Mouse (Mus musculus) ES-E14 (cell line): ENCODE measurements around the gene Upk3a. TPM values are rescaled to one million over a fixed set of nuclear protein-coding genes. Genes with fewer than 3 reads are reported as not detected.
A peak's percentile ranks its signal among the peaks of the same experiment; 100 is the strongest.
"Not testable (repeated sequence)": the region's sequence is repeated elsewhere in the genome, so short reads cannot be mapped to it uniquely, and the experiment has no call there.

ENCODE experiments used
- DNase-seq: peaks from one replicate; pipeline ENCODE4 v3.0.0-alpha.2; 2013; ENCODE audit warnings: low read depth, low spot score
- H3K27ac ChIP-seq: 2 replicates; pipeline ENCODE4 v1.5.1; 2012; ENCODE audit warnings: low read depth, mild to moderate bottlenecking, low read length, moderate library complexity, mixed read lengths; ENCODE audit not compliant: poor library complexity, insufficient read depth, severe bottlenecking
- H3K36me3 ChIP-seq: 2 replicates; pipeline ENCODE4 v1.6.1; 2012; ENCODE audit warnings: mild to moderate bottlenecking, low read length, moderate library complexity, mixed read lengths; ENCODE audit not compliant: control insufficient read depth, poor library complexity, insufficient read depth, severe bottlenecking
- H3K4me1 ChIP-seq, 2 experiments: fragments of 150-350 bp in 1 of 2; sonication (generic) in 1 of 2; 2 replicates each; pipeline ENCODE4 v1.6.1; 2012; ENCODE audit warnings: low read length in 2 of 2, mild to moderate bottlenecking in 1 of 2, mixed read lengths in 1 of 2; ENCODE audit not compliant: control insufficient read depth in 2 of 2, insufficient read depth in 2 of 2, poor library complexity in 1 of 2
- H3K4me3 ChIP-seq, 2 experiments: fragments of 150-350 bp in 1 of 2; sonication (generic) in 1 of 2; 2 replicates each; pipeline ENCODE4 v1.5.1; 2012; ENCODE audit warnings: low read length in 2 of 2, low read depth in 1 of 2, mild to moderate bottlenecking in 1 of 2, mixed read lengths in 1 of 2; ENCODE audit not compliant: insufficient read depth in 1 of 2, poor library complexity in 1 of 2, severe bottlenecking in 1 of 2
- H3K9ac ChIP-seq: 2 replicates; pipeline ENCODE4 v1.6.1; 2012; ENCODE audit warnings: low read depth, mild to moderate bottlenecking, low read length, mixed read lengths; ENCODE audit not compliant: poor library complexity, insufficient read depth, severe bottlenecking
- H3K9me3 ChIP-seq: fragments of 150-350 bp; sonication (generic); 2 replicates; pipeline ENCODE4 v1.6.1; 2012; ENCODE audit warnings: low read depth, mild to moderate bottlenecking, low read length; ENCODE audit not compliant: control insufficient read depth, insufficient read depth
- CHD2 ChIP-seq: IDR thresholded peaks from 2 replicates; pipeline ENCODE4 v1.6.1; 2014; ENCODE audit warnings: mild to moderate bottlenecking, low read depth, low read length, inconsistent platforms
- HCFC1 ChIP-seq: IDR thresholded peaks from 2 replicates; pipeline ENCODE4 v1.6.1; 2012; ENCODE audit warnings: low read length, inconsistent platforms, borderline replicate concordance; ENCODE audit not compliant: insufficient read depth
- MAFK ChIP-seq: IDR thresholded peaks from 2 replicates; pipeline ENCODE4 v1.6.1; 2014; ENCODE audit warnings: mild to moderate bottlenecking, low read depth, low read length, inconsistent platforms; ENCODE audit not compliant: insufficient read depth
- ZC3H11A ChIP-seq: IDR thresholded peaks from 2 replicates; pipeline ENCODE4 v1.6.1; 2012; ENCODE audit warnings: low read depth, mild to moderate bottlenecking, inconsistent platforms, low read length, borderline replicate concordance
- ZNF384 ChIP-seq: IDR thresholded peaks from 2 replicates; pipeline ENCODE4 v1.6.1; 2012; ENCODE audit warnings: low read depth, low read length, inconsistent platforms
- in situ Hi-C, 2 experiments: fragments of 600-800 bp; cut with MboI; formaldehyde crosslinking; loops; one replicate each; pipeline ENCODE4 v1.15.1; 2025; ENCODE audit warnings: low sequenced_read_pairs in 2 of 2, inconsistent platforms in 1 of 2; ENCODE audit not compliant: unreplicated experiment in 2 of 2
- total RNA-seq: library from RNA; depleted of rRNA; stranded (reverse); fragments of 300-350 nt; gene quantifications from 2 replicates; pipeline ENCODE4 v1.2.3, GENCODE M21; 2012

Upk3a gene
- total RNA-seq, 1 experiment, result 0.18 TPM

DNA sequence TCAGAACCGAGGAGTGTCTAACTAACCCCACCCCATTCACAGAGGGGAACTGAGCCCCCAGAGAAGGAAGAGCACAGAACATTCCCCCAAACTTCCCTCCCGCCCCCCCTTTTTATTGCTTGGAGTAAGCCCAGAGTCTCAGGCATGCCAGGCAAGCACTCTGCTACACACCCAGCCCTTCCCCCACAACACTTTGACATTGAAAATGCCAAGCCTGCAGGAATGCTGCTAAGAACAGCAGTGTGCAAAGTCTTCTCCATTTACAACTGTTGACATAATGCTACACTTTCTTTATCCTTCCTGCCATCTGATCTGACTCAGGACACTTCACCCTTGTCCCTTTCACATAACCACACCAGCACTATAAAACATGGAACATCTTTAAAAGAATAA, 4.3 kb upstream of the Upk3a start:
- Histone ChIP-seq H3K4me3 (no peak overlapping the region), H3K36me3 (no peaks in the 10 kb centered on the region), H3K4me1 (0 out of 4 replicates have a peak, but pooled peaks cover 0 to 2% of the 10 kb centered on the region in 2 experiments), H3K9me3 (no peaks in the 10 kb centered on the region), H3K27ac (no peak overlapping the region), H3K9ac (no peak overlapping the region)
- TF ChIP-seq MAFK (no peak), CHD2 (no peak), HCFC1 (no peak), ZC3H11A (no peak), ZNF384 (no peak)
- no peak for DNase-seq
- in situ Hi-C loops, result no loop called here

DNA sequence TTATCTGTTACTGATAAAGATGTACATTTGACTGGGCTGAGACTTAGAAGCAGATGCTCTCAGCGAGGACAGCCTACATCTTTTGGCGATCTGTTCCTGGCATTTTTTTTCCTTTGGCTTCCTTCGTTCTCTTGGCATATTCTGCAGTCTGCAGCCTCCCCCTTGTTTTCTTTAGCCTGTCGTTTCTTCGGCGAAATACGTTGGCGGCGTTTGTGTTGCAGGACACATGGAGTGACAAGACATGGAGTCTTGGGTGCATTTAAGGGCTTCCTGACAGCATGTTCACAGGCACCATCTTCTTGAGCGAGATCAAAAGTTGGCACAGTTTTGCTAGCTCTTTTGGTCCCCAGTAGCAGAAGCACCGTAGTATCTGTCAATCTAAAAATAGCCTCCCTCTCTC, 1.2 kb upstream of the Upk3a start:
- no peak overlapping the region for H3K27ac ChIP-seq
- TF ChIP-seq MAFK, result no peak
- no peak for TF ChIP-seq ZC3H11A
- TF ChIP-seq HCFC1, result no peak
- TF ChIP-seq ZNF384, result no peak
- no peak for TF ChIP-seq CHD2
- no peak for DNase-seq
- H3K9ac ChIP-seq, result no peak overlapping the region
- H3K36me3 ChIP-seq, result no peaks in the 10 kb centered on the region
- no peak overlapping the region for H3K4me3 ChIP-seq
- H3K4me1 ChIP-seq, result 0 out of 4 replicates have a peak, but pooled peaks cover 0 to 2% of the 10 kb centered on the region in 2 experiments
- no peaks in the 10 kb centered on the region for H3K9me3 ChIP-seq
- in situ Hi-C loops, result no loop called here

DNA sequence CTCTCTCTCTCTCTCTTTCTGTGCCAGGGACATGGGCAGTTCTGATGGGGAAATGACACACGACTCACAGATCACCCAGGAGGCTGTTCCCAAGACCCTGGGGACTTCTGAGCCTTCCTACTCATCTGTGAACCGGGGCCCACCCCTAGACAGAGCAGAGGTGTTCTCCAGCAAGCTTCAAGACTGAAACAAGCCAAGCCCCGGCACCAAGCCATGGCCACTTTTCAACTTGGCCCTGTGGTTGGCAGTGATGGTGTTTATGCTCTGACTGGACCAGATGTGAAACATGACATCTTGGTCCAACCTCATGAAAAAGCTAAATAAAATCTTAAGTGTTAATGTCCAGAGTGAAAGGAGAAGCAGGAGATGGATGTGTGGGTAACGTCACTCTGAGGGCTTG, 5.3 kb downstream of the Upk3a start:
- DNase-seq, result no peak
- Histone ChIP-seq H3K9me3 (no peaks in the 10 kb centered on the region), H3K36me3 (no peaks in the 10 kb centered on the region), H3K27ac (no peak overlapping the region), H3K4me3 (no peak overlapping the region), H3K9ac (no peak overlapping the region), H3K4me1 (peaks cover 0 to 2% of the 10 kb centered on the region in 2 experiments; a peak in 1 of 4 replicates)
- in situ Hi-C loops, result no loop called here
- TF ChIP-seq HCFC1, result no peak
- no peak for TF ChIP-seq MAFK
- no peak for TF ChIP-seq ZC3H11A
- TF ChIP-seq CHD2, result no peak
- no peak for TF ChIP-seq ZNF384

DNA sequence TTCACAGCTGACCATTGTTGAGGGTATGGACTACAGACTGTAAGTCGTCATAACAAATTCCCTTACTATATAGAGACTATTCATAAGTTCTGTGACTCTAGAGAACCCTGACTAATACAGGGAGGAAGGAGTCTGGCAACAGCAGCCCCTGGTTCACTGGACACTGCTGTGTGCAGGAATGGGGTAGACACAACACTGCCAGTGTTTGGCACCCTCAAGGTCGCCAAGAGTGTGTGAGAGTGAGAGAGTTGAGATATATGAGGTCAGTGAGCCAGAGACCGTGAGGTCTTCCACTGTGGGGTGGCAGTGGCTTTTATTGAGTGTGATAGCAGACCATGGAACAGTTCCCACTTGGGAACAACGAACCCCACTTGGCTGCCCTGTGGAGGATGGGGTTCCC, 9.3 kb downstream of the Upk3a start:
- no peaks in the 10 kb centered on the region for H3K36me3 ChIP-seq
- H3K9me3 ChIP-seq, result no peaks in the 10 kb centered on the region
- H3K4me3 ChIP-seq, result no peak overlapping the region
- H3K4me1 ChIP-seq, result peaks cover 0 to 7% of the 10 kb centered on the region in 2 experiments; a peak in 1 of 4 replicates
- no peak for DNase-seq
- in situ Hi-C loops, result no loop called here
- TF ChIP-seq MAFK (no peak), CHD2 (no peak), HCFC1 (no peak), ZNF384 (no peak), ZC3H11A (no peak)
- H3K9ac ChIP-seq, result no peak overlapping the region
- H3K27ac ChIP-seq, result no peak overlapping the region

DNA sequence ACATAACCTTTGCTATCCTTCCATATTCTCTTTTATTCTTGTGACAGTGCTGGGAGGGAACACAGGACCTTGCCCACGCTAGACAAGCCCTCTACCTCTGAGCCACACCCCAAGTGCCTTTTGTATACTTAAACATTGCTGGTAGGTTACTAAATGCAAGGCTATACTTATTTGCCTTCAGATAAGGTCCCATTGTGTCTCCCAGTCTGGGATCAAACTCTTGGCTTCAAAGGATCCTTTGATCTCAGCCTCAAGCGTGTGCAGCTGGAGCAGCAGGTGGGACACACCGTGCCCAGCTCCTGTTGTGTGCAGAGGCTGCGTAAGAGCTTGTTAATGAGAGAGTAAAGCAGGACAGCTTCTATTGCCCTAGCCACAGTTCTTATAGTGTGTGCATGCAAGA, 10.8 kb downstream of the Upk3a start:
- Histone ChIP-seq H3K27ac (no peak overlapping the region), H3K36me3 (no peaks in the 10 kb centered on the region), H3K9me3 (no peaks in the 10 kb centered on the region), H3K4me1 (peaks cover 0 to 7% of the 10 kb centered on the region in 2 experiments; a peak in 1 of 4 replicates), H3K4me3 (no peak overlapping the region), H3K9ac (no peak overlapping the region)
- peak; percentile 40 for DNase-seq
- in situ Hi-C loops, result no loop called here
- no peak for TF ChIP-seq ZNF384
- no peak for TF ChIP-seq CHD2
- no peak for TF ChIP-seq MAFK
- TF ChIP-seq ZC3H11A, result no peak
- no peak for TF ChIP-seq HCFC1

DNA sequence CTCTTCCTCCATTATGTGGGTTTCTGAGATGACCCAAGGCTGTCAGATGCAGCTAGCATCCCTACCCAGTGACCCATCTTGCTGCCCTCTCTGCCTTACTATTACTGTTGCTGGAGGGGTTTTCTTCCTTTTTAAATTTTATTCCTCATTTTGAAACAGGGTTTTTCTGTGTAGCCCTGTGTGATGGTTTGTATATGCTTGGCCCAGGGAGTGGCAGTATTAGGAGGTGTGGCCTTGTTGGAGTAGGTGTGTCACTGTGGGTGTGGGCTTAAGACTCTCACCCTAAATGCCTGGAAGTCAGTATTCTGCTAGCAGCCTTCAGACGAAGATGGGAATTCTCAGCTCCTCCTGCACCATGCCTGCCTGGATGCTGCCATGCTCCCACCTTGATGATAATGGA, 11.7 kb downstream of the Upk3a start, which contains the start of gene Fam118a:
Fam118a (plus strand) TSS at position 301 of the 400 bp plus-strand sequence.
- H3K36me3 ChIP-seq, H3K9ac ChIP-seq, H3K27ac ChIP-seq, in situ Hi-C loops, DNase-seq, H3K9me3 ChIP-seq, H3K4me3 ChIP-seq: not testable (repeated sequence)
- H3K4me1 ChIP-seq, result peaks cover 0 to 11% of the 10 kb centered on the region in 2 experiments; a peak in 1 of 4 replicates

DNA sequence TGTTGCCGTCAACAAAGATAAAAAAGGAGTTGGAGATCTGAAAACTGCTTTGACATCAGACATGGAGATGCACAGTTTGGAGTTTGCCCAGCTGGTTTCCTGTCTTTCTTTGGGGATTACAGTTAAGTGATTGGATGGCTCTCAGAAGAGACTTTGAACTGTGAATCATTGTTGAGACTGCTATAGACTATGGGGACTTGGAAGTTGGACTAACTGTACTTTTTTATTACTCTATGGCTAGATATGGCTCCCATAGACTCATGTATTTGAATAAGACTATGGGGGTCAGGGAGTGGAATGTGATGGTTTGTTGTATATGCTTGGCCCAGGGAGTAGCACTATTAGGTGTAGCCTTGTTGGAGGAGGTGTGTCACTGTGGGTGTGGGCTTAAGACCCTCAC, 13.7 kb downstream of the Upk3a start:
- H3K9me3 ChIP-seq, H3K9ac ChIP-seq, DNase-seq, H3K36me3 ChIP-seq, H3K4me3 ChIP-seq, in situ Hi-C loops, H3K27ac ChIP-seq: not testable (repeated sequence)
- H3K4me1 ChIP-seq, result peaks cover 0 to 15% of the 10 kb centered on the region in 2 experiments; a peak in 1 of 4 replicates
